Mouse (Mus musculus) midbrain, embryonic 12.5 days (tissue): ENCODE results near the gene Entpd7. TPM values are rescaled to one million over a fixed set of nuclear protein-coding genes. Genes with fewer than 3 reads are reported as not detected.
A peak's percentile ranks its signal among the peaks of the same experiment; 100 is the strongest.

Source experiments
- ATAC-seq: fragments of 200-750 bp; cut with Nextera tagmentation; 2 replicates; pipeline ENCODE4 v1.8.0; 2017; ENCODE audit warnings: low read depth, moderate TSS enrichment, moderate library complexity; ENCODE audit not compliant: low FRiP score
- H3K27ac ChIP-seq: fragments of 300-500 bp; sonication (generic); replicated peaks from 2 replicates; pipeline ENCODE4 v1.5.1; 2016; ENCODE audit warnings: mild to moderate bottlenecking
- H3K27me3 ChIP-seq: fragments of 300-500 bp; sonication (generic); 2 replicates; pipeline ENCODE4 v1.6.1; 2016; ENCODE audit warnings: mild to moderate bottlenecking
- H3K36me3 ChIP-seq: fragments of 300-500 bp; sonication (generic); 2 replicates; pipeline ENCODE4 v1.6.1; 2016
- H3K4me1 ChIP-seq: fragments of 300-500 bp; sonication (generic); 2 replicates; pipeline ENCODE4 v1.6.1; 2016
- H3K4me2 ChIP-seq: fragments of 300-500 bp; sonication (generic); replicated peaks from 2 replicates; pipeline ENCODE4 v1.6.1; 2016; ENCODE audit warnings: mild to moderate bottlenecking, moderate library complexity
- H3K4me3 ChIP-seq: fragments of 300-500 bp; sonication (generic); 2 replicates; pipeline ENCODE4 v1.5.1; 2016; ENCODE audit warnings: mild to moderate bottlenecking
- H3K9ac ChIP-seq: fragments of 300-500 bp; sonication (generic); replicated peaks from 2 replicates; pipeline ENCODE4 v1.6.1; 2016; ENCODE audit warnings: mild to moderate bottlenecking, moderate library complexity
- H3K9me3 ChIP-seq: fragments of 300-500 bp; sonication (generic); 2 replicates; pipeline ENCODE4 v1.6.1; 2016; ENCODE audit warnings: mild to moderate bottlenecking
- WGBS: fragments of 180-500 bp; shearing (Covaris S2); methylation state at CpG from one replicate; pipeline ENCODE4 v1.1.7; 2016; 5-methylcytosine and 5-hydroxymethylcytosine counted together
- polyA plus RNA-seq: library from polyadenylated mRNA; unstranded; fragments of >200 nt; fragmentation: Nextera tagmentation; extraction: Ambion mirVana; gene quantifications from 2 replicates; pipeline ENCODE4 v1.2.1, GENCODE M21; 2016

Entpd7 gene
- polyA plus RNA-seq, 1 experiment from 2014 or later: 9.7 TPM

DNA sequence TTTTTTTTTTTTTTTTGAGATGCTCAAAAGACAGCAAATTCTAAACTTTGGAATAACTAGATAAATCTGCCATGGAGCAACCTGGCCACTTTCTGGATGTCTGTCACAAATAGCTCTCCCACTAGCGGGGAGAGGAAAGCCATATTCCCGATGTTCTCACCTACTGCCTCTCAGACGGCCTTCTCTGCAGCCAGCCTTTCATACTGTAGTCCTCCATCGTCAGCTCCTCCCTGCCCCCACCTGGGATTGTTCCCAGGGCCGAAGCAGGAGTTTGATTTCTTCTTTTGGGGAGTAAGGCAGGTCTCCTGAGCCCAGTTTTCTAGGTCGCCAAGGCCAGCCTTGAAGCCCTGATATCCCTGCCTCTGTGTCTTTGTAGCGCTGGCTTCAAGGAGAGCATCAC, 41.7 kb downstream of the Entpd7 start:
- 72% methylated on average over 7 of the region's 7 CpGs for WGBS
- Histone ChIP-seq H3K9me3 (no peaks in the 10 kb centered on the region), H3K9ac (no peak overlapping the region), H3K27ac (no peak overlapping the region), H3K36me3 (peaks cover 44% of the 10 kb centered on the region), H3K4me3 (no peak overlapping the region), H3K27me3 (no peaks in the 10 kb centered on the region), H3K4me2 (no peak overlapping the region), H3K4me1 (peaks cover 4% of the 10 kb centered on the region)
- no peak for ATAC-seq

DNA sequence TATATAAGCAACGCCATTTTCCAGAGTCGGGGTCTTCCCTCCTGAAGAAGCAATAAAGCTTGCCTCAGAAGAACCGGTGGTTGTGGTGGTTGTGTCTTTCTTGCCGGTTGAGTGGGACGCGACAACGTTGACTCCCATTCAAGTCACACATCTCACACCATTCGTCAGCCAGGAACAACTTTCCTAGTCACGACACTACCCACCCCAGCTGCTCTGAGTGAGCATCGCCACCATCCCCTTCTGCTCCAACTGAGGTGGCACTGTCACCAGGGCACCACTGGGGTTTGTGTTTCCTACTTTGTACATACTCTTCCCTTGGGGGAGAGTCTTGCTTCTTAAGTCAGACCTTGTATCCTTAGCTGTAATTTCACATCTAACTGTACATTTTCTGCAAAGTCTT, 48.9 kb downstream of the Entpd7 start:
- H3K27ac ChIP-seq: no peak overlapping the region
- H3K9me3 ChIP-seq: no peaks in the 10 kb centered on the region
- no peak overlapping the region for H3K4me2 ChIP-seq
- H3K4me3 ChIP-seq: no peak overlapping the region
- 96% methylated on average over 10 of the region's 10 CpGs for WGBS
- no peaks in the 10 kb centered on the region for H3K4me1 ChIP-seq
- H3K27me3 ChIP-seq: no peaks in the 10 kb centered on the region
- no peak for ATAC-seq
- no peak overlapping the region for H3K9ac ChIP-seq
- H3K36me3 ChIP-seq: peaks cover 84% of the 10 kb centered on the region

DNA sequence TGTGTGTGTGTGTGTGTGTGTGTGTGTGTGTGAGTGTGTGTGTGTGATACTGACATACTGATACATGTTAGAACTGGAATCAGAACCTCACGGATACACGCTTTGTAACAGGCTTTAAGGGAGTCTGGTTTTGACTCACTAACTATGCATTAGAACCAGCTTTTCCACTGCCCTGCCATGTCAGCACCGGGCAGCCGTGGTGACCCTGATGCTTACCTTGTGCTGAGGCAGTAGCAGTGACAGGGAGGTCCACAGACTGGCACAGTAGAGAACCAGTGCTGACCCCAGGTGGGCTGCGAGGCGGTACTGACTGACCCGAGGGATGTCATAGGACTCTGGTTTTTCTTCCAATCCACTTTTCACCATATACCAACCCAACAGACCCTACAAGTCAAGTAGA, 53.9 kb downstream of the Entpd7 start:
- H3K4me1 ChIP-seq: no peaks in the 10 kb centered on the region
- no peaks in the 10 kb centered on the region for H3K9me3 ChIP-seq
- H3K9ac ChIP-seq: no peak overlapping the region
- peaks cover 85% of the 10 kb centered on the region for H3K36me3 ChIP-seq
- no peak for ATAC-seq
- H3K4me3 ChIP-seq: no peak overlapping the region
- H3K27ac ChIP-seq: no peak overlapping the region
- no peak overlapping the region for H3K4me2 ChIP-seq
- whole genome bisulfite sequencing: 97% methylated on average over 7 of the region's 7 CpGs
- H3K27me3 ChIP-seq: no peaks in the 10 kb centered on the region

DNA sequence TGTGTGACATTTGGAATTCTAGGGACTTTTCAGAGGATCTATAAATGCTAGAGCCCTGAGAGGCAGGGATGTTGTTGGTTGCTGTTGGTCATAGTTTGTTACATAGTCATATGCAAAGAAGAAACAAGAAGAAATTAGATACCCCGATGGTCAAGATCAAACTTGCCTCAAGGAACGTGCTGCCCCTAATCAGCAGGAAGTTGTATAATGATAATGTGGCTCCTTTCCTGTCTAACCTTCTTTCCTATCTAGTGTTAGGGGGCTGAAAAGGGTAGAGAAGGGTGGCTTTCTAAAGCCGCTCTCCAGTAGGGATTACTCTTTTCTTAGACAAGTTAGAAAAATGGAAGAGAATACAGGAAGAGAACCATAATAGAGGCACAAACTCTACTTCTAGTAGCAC, 56.3 kb downstream of the Entpd7 start:
- WGBS: 94% methylated on average over 3 of the region's 3 CpGs
- Histone ChIP-seq H3K27ac (no peak overlapping the region), H3K36me3 (peaks cover 83% of the 10 kb centered on the region), H3K4me2 (no peak overlapping the region), H3K27me3 (no peaks in the 10 kb centered on the region), H3K9ac (no peak overlapping the region), H3K4me3 (no peak overlapping the region), H3K4me1 (no peaks in the 10 kb centered on the region), H3K9me3 (no peaks in the 10 kb centered on the region)
- ATAC-seq: no peak

DNA sequence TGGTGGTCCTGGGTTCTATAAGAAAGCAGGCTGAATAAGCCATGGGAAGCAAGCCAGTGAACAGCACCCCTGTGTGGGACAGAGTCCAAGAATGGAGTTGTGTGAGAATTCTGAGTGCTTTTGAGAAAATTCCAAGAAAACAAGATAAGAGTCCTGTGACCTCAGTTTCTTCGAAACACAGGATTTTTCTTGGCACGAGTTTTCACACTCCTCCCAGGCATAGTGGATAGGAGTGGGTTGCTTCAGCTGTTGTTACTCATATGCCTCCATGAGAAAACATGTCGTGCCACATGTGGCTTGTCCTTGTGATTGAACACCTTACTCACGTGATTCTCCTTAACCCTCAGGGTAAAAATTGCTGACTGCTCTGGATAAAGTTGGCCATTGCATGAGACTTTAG, 58.4 kb downstream of the Entpd7 start:
- H3K36me3 ChIP-seq: peaks cover 67% of the 10 kb centered on the region
- H3K9ac ChIP-seq: no peak overlapping the region
- H3K27me3 ChIP-seq: no peaks in the 10 kb centered on the region
- ATAC-seq: no peak
- H3K9me3 ChIP-seq: no peaks in the 10 kb centered on the region
- H3K4me1 ChIP-seq: peaks cover 5% of the 10 kb centered on the region; the same call in 1 of the 2 replicates
- H3K4me3 ChIP-seq: no peak overlapping the region
- no peak overlapping the region for H3K27ac ChIP-seq
- no peak overlapping the region for H3K4me2 ChIP-seq
- WGBS: 91% methylated on average over 4 of the region's 4 CpGs

DNA sequence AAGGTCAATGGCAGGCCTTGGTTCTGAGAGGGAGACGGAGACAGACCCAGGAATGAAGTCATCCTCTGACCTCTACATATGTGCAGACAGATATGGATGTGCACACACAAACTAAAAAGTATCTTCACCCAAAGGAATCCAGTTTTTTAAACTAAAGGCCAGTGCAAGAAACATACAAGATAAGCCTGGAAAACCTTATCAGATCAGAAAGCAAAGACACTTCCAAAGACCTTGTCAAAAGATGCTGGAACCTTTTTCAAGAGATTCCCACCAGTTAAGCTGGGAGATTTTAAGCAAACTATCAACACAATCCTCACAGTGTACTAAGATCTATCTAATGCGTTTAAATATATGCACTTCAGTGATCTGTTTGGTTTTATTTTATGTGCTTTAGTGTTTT, 60.5 kb downstream of the Entpd7 start:
- Histone ChIP-seq H3K4me2 (no peak overlapping the region), H3K9me3 (no peaks in the 10 kb centered on the region), H3K36me3 (peaks cover 53% of the 10 kb centered on the region), H3K27ac (no peak overlapping the region), H3K4me3 (no peak overlapping the region), H3K9ac (no peak overlapping the region), H3K4me1 (peaks cover 10% of the 10 kb centered on the region), H3K27me3 (no peaks in the 10 kb centered on the region)
- 93% methylated on average over 2 of the region's 2 CpGs for WGBS
- ATAC-seq: no peak

DNA sequence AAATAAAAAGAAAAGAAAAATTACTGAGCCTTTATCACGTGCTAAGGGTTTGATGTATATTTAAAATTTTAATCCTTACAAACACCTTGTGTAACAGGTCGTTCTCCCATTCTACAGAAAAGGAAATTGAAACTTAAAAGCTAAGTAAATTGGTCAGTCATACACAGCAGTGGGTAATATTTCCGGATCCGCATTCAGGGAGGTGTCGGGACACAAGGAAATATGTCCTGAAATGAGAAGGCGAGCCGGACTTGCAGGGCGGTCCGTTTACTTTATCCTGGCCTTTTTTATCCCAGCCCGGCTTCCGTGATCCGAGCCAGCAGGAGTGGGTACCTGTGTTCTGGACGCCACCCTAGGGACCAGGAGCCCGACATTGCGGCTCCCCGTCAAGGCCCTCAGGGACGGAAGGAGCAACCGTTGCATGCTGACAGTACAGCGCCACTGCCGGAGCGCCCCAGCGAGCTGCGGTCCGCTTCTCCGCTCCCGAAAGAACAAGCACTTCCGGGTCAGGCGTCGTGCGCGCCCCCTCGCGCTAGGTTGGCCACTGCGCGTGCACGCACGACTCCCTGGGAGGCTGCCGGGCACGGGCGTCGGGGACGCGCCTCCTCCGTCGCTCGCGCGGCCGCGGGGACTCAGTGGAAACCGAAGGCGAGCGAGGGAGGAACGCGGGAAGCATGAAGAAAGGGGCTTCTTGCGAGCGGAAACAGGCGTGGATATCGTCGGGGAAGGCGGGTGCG, 63.2 kb downstream of the Entpd7 start, which contains the start of the genes Cutc and Cox15:
Cutc (plus strand) TSS at position 508 of the 737 bp plus-strand sequence.
Cox15 (minus strand) TSS at position 512 of the 737 bp plus-strand sequence.
- no peaks in the 10 kb centered on the region for H3K9me3 ChIP-seq

DNA sequence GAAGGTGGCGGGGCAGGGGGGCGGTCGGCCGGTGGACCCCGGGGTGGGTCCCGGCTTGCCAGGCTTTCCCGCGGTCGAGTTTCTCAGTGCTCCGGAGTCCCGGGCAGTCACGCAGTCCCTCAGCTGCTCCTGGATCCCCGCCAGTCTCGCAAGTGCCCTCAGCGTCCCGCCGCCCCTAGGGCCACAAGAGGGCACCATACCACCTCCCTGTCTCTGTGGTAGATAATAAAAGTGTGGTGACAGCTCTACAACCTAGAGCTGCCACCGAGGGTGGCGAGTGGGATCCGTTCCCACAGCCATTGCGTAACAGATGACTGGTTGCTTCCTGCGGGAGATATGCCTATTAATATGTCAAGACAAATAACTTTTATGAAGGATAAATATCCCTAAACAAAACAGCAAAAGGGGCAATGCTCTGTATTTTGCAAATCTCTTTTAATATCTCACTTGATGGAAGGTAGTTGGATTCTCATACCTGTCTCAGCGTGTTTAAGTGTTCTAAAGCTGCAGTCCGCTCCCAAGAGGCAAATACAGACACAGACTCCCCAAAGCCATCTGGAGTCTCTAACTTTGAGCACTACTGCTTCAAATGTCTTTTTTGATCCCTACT, 63.9 kb downstream of the Entpd7 start:
- no peaks in the 10 kb centered on the region for H3K27me3 ChIP-seq
- ATAC-seq: peak; percentile 89
- H3K4me1 ChIP-seq: peaks cover 10% of the 10 kb centered on the region
- peak overlapping the region; percentile 70 for H3K4me3 ChIP-seq
- peak overlapping the region; percentile 62 for H3K4me2 ChIP-seq
- peak overlapping the region; percentile 95 for H3K27ac ChIP-seq
- 2% methylated on average over 23 of the region's 24 CpGs for whole genome bisulfite sequencing
- H3K36me3 ChIP-seq: peaks cover 21% of the 10 kb centered on the region
- H3K9ac ChIP-seq: peak overlapping the region; percentile 74
- H3K9me3 ChIP-seq: no peaks in the 10 kb centered on the region

More for the DNA sequence above, 63.2 kb downstream of the Entpd7 start, which contains the start of the genes Cutc and Cox15:
- peak; percentile 92 for ATAC-seq
- peak within 1 kb of the TSS; percentile 70 for H3K4me3 ChIP-seq
- peaks cover 27% of the 10 kb centered on the region for H3K36me3 ChIP-seq
- peaks cover 10% of the 10 kb centered on the region for H3K4me1 ChIP-seq
- under 1% methylated on average over 62 of the region's 62 CpGs for WGBS
- H3K4me2 ChIP-seq: peak within 1 kb of the TSS; percentile 62
- H3K9ac ChIP-seq: peak within 1 kb of the TSS; percentile 74
- no peaks in the 10 kb centered on the region for H3K27me3 ChIP-seq
- H3K27ac ChIP-seq: peak within 1 kb of the TSS; percentile 95

DNA sequence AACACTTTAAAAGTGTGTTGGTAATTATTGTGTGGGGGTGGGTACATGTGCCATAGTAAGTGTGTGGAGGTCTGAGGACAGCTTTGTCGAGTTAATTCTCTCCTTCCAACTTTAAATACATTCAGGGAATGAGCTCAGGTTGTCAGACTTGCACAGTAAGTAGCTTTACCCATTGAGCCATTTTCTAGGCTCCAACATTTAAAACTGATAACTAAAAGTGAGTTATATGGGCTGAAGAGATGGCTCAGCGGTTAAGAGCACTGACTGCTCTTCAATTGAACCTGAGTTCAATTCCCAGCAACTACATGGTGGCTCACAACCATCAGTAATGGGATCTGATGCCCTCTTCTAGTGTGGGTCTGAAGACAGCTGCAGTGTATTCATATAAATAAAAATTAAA, 64.8 kb downstream of the Entpd7 start:
- Histone ChIP-seq H3K27ac (no peak overlapping the region), H3K4me2 (no peak overlapping the region), H3K4me1 (peaks cover 10% of the 10 kb centered on the region), H3K9me3 (no peaks in the 10 kb centered on the region), H3K27me3 (no peaks in the 10 kb centered on the region), H3K9ac (no peak overlapping the region), H3K4me3 (no peak overlapping the region), H3K36me3 (peaks cover 12% of the 10 kb centered on the region; the same call in 1 of the 2 replicates)
- WGBS: 77% methylated on average over 2 of the region's 2 CpGs
- ATAC-seq: no peak

DNA sequence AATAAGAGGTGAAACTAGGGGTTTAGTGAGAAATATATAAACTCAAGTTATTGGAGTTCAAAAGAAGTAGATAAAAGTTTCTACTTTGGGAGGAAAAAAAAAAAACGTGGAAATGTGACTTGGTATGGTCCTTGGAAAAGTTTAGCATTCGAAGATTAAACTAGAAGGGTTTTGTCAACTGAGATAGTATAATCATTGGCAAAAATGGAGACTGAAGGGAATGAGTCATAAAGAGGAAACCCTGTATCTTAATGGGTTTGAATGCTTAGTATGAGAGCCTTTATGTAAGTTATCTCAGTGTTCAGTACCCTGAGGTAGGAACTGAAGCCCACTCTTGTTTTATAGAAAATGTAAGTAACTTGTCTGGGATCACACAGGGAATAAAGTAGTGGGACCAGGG, 65.4 kb downstream of the Entpd7 start:
- Histone ChIP-seq H3K27me3 (no peaks in the 10 kb centered on the region), H3K4me1 (peaks cover 10% of the 10 kb centered on the region), H3K9ac (no peak overlapping the region), H3K9me3 (no peaks in the 10 kb centered on the region), H3K4me2 (no peak overlapping the region), H3K27ac (no peak overlapping the region), H3K4me3 (no peak overlapping the region), H3K36me3 (peaks cover 10% of the 10 kb centered on the region; the same call in 1 of the 2 replicates)
- WGBS: 74% methylated on average over 2 of the region's 2 CpGs
- ATAC-seq: no peak

DNA sequence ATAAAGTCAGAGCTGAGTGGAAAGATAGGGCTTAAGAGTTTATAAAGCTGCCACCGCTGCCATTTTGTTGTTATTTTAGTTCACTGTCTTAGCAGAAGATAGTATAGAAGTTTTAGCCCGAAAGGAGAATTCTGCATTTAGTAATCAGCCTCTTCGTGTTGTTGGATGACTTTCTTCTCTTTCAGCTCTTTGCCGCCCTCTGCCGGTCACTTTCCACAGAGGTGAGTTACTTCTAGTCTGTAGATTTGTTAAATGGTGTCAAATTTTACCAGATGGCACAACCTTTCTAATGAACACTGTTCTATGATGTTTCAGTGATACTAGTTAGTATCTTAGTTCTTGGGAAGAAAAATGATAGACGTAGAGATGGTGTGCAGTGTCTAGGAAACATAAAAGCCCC, 71.0 kb downstream of the Entpd7 start:
- H3K27me3 ChIP-seq: no peaks in the 10 kb centered on the region
- ATAC-seq: no peak
- no peaks in the 10 kb centered on the region for H3K4me1 ChIP-seq
- 21% methylated on average over 6 of the region's 6 CpGs for WGBS
- no peak overlapping the region for H3K9ac ChIP-seq
- no peaks in the 10 kb centered on the region for H3K36me3 ChIP-seq
- H3K4me2 ChIP-seq: no peak overlapping the region
- no peak overlapping the region for H3K4me3 ChIP-seq
- no peaks in the 10 kb centered on the region for H3K9me3 ChIP-seq
- H3K27ac ChIP-seq: no peak overlapping the region

DNA sequence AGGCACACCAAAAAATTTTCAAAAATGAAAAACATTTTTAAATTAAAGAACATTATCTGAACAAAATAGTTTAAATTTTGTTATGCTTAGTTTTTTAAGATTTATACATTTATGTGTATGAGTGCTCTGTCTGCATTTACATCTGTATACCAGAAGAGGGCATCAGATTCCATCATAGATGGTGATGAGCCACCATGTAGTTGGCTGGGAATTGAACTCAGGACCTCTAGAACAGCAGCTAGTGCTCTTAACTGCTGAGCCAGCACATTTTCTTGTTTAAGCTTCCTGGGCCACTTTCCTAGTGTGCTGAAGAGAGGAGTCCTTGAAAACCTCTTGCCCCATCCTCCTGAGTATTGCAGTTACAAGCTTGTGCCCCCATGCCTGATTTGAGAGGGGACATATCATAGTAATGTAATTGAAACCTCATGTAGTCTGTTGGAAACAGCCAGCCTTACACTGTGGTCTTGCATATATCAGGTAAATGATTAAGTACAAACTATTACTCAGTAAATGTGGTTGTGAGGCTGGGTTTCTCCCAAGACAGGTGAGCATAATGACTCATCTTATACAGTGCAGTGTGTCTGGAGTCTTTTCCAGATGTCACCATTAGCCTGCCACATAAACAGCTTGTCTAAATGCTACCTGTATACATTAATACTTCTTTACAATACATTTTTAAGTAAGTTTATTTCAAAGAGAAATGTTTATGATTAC, 72.2 kb downstream of the Entpd7 start:
- ATAC-seq: no peak
- Histone ChIP-seq H3K36me3 (no peaks in the 10 kb centered on the region), H3K27me3 (no peaks in the 10 kb centered on the region), H3K4me2 (no peak overlapping the region), H3K9ac (no peak overlapping the region), H3K4me1 (no peaks in the 10 kb centered on the region), H3K27ac (no peak overlapping the region), H3K4me3 (no peak overlapping the region), H3K9me3 (no peaks in the 10 kb centered on the region)
